Mouse (Mus musculus): ENCODE measurements around the gene Slpi.

The Slpi gene

GRCm38 (mm10) chr2:164419489-164419888 lies 30.6 kb upstream of the Slpi start:
- no peak for DNase-seq

DNA sequence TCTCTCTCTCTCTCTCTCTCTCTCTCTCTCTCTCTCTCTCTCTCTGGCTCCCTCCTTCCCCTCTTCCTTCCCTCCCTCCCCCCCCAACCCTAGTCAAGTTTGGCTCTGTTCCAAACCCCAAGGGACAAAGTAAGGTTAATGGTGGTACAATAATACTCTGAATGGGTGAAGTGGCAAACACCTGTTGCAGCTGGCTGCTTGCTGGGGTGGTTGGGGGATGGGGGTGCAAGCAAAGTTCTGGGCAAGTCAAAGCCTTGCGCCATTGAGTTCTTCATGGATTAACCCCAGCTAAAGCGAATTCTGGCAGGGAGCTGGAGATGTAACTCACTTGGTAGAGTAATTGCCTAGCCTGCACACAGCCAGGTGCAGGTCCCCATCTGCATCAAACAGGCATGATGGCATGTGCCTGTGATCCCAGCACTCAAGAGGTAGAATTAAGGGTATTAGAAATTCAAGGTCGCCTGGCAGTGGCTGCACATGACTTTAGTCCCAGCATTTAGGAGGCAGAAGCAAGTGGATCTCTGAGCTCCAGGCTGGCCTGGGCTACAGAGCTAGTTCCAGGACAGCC lies 29.5 kb upstream of the Slpi start:
- no peak for DNase-seq

GRCm38 (mm10) chr2:164417198-164417597 lies 28.3 kb upstream of the Slpi start:
- peak; percentile 53 for DNase-seq

- no peak for DNase-seq
These were observed 25.7 kb upstream of the Slpi start for GRCm38 (mm10) chr2:164414581-164414980.

GRCm38 (mm10) chr2:164414167-164414566 lies 25.3 kb upstream of the Slpi start:
- no peak for DNase-seq

DNA sequence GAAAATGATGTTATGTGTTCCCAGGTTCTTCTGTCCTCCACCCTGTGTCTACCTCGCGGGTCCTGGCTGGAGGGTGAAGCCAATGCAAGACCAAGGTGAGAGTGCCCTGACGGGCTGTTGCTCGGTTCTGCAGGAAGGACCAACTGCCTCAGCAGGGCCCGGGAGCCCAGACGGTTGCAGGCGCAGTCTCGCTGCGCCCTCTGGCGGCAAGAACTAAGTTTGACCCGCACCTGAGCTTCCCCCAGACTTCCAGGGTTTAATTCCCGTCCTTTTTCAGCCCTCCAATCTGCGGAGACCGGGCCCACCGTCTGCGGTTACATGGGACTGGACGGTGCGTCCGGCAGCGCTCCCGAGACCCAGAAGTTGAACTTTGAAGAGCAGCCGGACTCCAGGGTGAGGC lies 18.8 kb upstream of the Slpi start:
- DNase-seq = peak; percentile 73

DNA sequence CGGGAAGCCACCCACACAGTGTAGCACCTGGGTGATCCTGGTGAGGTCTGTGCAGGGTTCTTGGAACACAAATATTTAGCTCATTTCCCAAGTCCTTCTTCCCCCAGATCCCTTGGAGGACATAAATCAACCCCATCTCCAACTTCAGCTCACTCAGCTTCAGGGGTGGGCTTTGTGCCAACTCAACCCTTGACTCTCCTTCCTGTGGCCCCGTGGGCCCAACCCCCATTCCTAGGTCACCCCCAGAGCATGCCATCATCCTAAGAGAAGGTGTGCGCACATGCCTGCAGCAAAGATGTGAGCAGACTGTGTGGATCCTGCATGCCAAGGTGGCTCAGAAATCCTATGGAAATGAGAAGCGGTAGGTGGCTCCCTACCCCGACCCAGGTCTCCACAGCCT lies 16.6 kb upstream of the Slpi start:
- no peak for DNase-seq

GRCm38 (mm10) chr2:164405060-164405459 lies 16.2 kb upstream of the Slpi start, which contains the start of gene Matn4:
Matn4 (minus strand) TSS chr2:164405160.
- DNase-seq = no peak

DNA sequence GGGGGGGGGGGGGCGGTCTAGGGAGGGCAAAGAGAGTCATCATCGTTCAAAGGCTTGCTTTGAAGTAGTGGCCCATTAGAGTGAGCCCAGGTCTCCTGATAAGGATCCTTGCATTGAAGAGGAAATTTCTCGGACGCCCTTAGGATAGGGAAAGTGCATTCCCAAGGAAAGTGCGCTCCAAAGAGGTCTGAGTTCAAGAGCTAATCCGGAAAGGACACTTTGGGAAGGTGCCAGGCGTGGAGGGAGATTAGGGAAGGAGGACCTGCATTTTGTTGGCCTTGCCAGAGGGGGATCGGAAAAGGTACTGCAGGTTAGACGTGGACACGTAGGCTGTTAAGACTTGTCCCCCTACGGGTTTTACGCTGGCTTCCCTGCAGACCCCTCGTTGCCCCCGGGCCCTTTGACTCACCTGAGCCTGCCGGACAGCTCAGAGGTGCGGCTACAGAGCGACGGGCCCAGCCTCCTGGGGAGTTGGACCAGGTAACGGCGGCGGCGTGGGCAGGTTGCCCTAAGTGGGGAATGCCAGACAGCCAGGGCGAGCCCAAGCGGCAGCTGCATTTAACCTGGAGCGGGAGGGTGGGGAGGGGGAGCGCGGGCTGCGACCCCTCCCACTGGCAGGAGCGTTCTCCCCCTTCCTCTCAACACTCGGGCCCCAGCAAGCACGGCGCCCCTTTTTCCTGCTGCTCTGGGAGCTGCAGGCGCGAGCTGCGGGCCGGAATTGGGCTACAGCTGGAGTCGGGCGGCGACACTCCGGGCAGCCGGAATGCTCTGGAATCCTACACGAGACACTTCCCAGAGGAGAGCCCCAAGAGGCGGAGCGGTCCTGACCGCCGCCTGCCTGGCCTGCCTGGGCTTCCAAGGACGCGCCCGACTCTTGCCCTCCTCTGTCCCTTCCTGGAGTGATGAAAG lies 15.4 kb upstream of the Slpi start:
- no peak for DNase-seq

DNA sequence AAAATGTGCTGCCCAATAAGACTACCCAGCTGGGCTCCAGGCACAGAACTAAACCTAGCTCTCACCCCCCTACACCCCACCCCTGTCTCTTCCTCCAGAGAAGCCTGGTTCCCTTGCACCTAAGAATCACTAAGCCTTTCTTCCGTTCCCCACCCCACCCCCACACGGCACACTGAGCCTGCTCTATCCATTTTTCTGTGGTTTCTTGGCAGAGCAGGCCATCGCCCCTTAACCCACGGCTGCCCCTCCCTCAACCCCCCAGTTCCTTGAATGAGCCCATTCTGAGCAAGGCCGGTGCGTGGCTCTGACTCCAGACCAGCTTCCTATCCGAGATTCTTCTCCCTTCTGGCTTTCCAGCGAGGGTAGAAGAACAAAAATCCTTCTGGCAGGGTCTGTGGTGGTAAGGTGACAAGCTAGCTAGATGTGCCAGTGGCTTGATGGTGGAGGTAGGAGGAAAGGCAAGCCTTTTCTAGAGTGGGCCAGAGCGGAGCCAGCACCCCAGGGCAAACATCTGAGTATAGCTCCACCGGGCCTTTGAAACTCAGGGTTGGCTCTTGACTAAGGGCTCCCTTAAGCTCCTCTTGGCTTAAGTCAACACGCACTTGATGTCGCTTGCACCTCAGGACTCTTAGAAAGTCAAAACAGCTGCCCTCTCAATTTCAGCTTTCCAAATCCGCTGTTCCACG lies 14.6 kb upstream of the Slpi start:
- DNase-seq = no peak

- peak; percentile 84 for DNase-seq
These were observed 14.0 kb upstream of the Slpi start, which contains the start of gene Rbpjl for GRCm38 (mm10) chr2:164402906-164403305. Rbpjl (plus strand) TSS chr2:164403141.

DNA sequence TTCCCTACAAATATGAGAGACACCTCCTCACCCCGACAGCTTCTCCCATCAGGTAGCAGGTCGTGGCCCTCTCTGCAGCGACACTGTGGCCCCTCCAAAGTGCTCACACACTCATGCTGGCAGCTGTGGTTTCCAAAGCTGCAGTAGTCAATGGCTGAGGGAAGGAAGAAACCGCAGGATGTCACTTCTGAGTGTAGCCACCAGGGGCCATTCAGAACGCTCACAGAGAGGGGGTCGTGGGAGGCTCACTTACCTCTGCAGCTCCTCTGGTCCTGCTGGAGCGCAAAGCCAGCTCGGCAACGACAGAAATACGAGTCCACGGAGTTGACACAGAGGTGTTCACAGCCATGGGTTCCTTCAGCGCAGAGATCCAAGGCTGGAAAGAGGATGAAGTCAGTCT lies 8.0 kb upstream of the Slpi start:
- DNase-seq = no peak

GRCm38 (mm10) chr2:164396076-164396475 lies 7.2 kb upstream of the Slpi start:
- DNase-seq = no peak

- no peak for DNase-seq
These were observed 4.2 kb upstream of the Slpi start for GRCm38 (mm10) chr2:164393126-164393525.

GRCm38 (mm10) chr2:164389499-164389898 lies 604 bp upstream of the Slpi start:
- DNase-seq = peak; percentile 90

DNA sequence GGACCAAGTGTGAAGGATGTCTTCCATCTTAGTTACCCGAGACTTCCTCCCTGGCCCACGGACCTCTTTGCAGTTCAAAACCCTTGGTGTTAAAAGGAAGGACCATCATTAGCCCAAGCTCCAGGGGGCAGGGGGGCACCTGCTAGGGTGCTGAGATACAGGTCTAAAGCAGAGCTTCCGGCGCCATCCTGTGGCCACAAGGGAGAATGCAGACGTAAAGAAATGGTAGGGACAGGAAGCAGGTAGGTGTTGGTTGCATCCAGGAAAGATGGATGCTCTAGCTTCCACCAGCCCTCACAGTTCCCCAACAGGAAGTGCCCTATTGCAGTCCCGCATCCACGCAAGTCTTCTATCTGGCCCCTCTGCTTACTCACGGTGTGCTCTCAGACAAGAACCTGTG lies 1.9 kb downstream of the Slpi start:
- peak; percentile 53 for DNase-seq

DNA sequence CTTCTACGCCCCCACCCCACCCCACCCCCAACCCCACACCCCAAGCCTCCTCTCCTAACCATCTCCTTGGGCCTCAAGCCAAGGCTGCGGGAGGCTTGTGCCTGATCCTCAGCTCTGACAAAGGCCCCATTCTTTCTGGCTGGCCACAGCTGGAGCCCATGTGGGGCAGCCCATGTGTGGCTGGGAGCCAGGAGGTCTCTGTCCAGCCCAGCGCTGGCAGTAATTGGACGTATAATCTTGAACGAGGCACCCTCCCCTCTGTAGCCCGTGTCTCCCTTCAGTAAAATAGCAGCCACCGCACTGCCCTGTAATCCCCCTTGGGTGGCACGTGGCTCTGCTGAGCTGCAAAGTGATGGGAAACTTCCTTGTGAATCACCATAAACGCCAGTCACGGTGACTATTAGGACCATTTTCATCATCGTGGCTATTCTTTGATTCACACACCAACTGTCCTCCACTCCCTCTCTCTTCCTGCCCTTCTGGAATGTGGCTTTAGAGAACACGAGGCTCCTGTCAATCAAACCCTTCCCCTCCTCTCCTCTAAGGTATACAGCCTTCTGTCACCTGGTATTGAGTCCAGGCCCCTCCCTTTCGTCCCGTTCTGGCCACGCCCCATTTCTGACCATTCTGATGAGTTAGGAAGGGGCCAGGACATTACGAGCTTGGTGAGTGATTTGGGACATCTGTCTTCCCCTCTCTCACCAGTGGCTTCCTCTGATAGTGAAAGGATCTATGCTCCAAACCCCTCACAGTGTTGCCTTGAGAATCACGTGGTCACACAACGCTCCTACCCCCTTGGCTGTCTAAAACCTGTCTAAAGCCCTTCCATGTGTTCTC lies 2.8 kb downstream of the Slpi start:
- DNase-seq = no peak

DNA sequence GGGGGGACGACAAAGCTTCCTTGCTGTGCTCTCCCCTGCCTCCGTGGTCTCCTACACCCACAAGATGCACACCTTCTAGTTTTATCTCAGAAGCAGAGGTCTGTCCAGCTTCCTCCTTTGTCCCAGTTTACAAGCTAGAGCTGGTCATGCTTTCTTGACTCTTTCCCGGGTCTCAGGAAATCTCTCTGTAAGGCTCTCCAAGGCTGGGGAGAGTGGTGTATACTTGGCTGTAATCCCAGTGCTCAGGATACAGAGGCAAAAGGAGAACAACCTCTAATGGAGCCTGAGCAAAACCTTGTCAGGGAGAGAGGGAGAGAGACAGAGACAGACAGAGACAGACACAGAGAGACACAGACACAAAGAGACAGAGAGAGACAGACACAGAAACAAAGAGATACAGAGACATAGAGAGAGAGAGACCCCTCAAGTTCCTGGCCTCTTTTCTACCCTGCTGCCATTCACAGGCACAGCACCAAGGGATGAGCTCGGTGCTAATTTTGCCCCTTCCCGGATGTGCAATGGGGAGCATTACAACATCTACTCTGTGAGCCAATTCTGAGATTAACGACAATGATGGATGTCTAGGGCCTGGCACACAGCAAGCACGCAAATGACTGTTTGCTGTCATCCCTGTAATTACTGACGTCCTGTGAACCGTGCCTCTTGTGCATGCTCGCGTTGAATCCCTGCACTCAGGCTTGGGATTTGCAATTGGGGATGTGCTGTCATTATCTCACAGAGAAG lies 5.1 kb downstream of the Slpi start:
- DNase-seq = no peak

DNA sequence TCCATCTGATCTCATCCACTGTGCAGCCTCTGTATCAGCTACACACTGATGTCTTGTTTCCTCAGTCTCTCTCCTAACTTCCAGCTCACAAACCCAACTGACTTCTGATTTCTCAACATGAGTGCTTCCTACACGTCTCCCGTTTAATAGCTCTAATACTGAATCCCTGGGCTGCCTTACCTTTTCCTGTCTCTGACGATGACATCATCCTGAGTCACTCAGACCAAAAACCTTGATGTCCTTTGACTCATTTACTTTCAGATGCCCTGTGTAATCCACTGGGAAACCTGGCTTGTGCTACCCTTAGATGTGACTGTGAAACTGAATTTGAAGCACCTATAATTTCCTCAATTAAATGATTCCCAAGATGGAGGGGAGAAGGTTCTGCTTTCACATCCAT lies 5.9 kb downstream of the Slpi start:
- DNase-seq = no peak

GRCm38 (mm10) chr2:164381726-164382125 lies 7.2 kb downstream of the Slpi start:
- peak; percentile 54 for DNase-seq

- no peak for DNase-seq
These were observed 11.1 kb downstream of the Slpi start for GRCm38 (mm10) chr2:164377478-164378426.

Measured in thymus, postnatal 4 days (tissue).